Comparison of ENCODE assay signal across 9 mouse cellular contexts in genomic region chr5:36958837-36959236, GRCm38 (mm10). TPM values are rescaled to one million over a fixed set of nuclear protein-coding genes. Genes with fewer than 3 reads are reported as not detected.
DNase-seq lines count a peak whose midpoint lies in the region; ATAC-seq and TF ChIP-seq lines count a peak whose summit lies in the region.
"Had no signal": no experiment of that assay in that cellular context is flagged by ENCODE, and none has a peak within 500 bp of the region (broad histone marks: within the 10 kb centered on the region; RNA-seq: fewer than 3 reads in every experiment).

No protein-coding gene starts in this region.

- H3K9me3 ChIP-seq in midbrain, embryonic 11.5 days (ENCODE audit: control insufficient read depth, low read length), result no peaks in the 10 kb centered on the region
- H3K9me3 ChIP-seq in midbrain, embryonic 16.5 days (replicated peaks; ENCODE audit: control insufficient read depth, low read length, poor library complexity, severe bottlenecking), result no peaks in the 10 kb centered on the region
- H3K9me3 ChIP-seq in forebrain, embryonic 11.5 days (ENCODE audit: control insufficient read depth, low read length), result no peaks in the 10 kb centered on the region
- no peaks in the 10 kb centered on the region for H3K9me3 ChIP-seq in hindbrain, postnatal 0 days (ENCODE audit: low read length)
- H3K9me3 ChIP-seq in limb, embryonic 10.5 days (replicated peaks), result no peaks in the 10 kb centered on the region
- H3K9me3 ChIP-seq in neural tube, embryonic 15.5 days (replicated peaks), result no peaks in the 10 kb centered on the region

- H3K4me1 ChIP-seq in midbrain, embryonic 11.5 days (ENCODE audit: control insufficient read depth, insufficient read depth, low read length), result peaks cover 17% of the 10 kb centered on the region
- peaks cover 12% of the 10 kb centered on the region for H3K4me1 ChIP-seq in midbrain, embryonic 16.5 days (ENCODE audit: control insufficient read depth, insufficient read depth, low read length)
- peaks cover 6% of the 10 kb centered on the region; the same call in 1 of the 2 replicates for H3K4me1 ChIP-seq in forebrain, embryonic 11.5 days (replicated peaks; ENCODE audit: control insufficient read depth, insufficient read depth, low read length)
- H3K4me1 ChIP-seq in hindbrain, postnatal 0 days (ENCODE audit: insufficient read depth, low read length), result no peaks in the 10 kb centered on the region; the same call in 1 of the 2 replicates
- no peaks in the 10 kb centered on the region for H3K4me1 ChIP-seq in limb, embryonic 10.5 days
- peaks cover 7% of the 10 kb centered on the region; the same call in 1 of the 2 replicates for H3K4me1 ChIP-seq in neural tube, embryonic 15.5 days

- DNase-seq in midbrain, embryonic 11.5 days (ENCODE audit: low spot score, missing footprints), result peak; percentile 93
- DNase-seq in adrenal gland, postnatal 36 days, result peak; percentile 76 to 78
- peak; percentile 84 for DNase-seq in forebrain, embryonic 11.5 days (ENCODE audit: low spot score)
- peak; percentile 86 for DNase-seq in hindbrain, postnatal 0 days (ENCODE audit: low spot score)
- DNase-seq in limb, embryonic 10.5 days (ENCODE audit: low spot score), result peak; percentile 76
- peak; percentile 31 to 34 for DNase-seq in thymus, adult 18-20 months

- 32% methylated on average over 5 of the region's 5 CpGs for WGBS in midbrain, embryonic 11.5 days
- 33% methylated on average over 5 of the region's 5 CpGs for WGBS in midbrain, embryonic 16.5 days
- WGBS in forebrain, embryonic 11.5 days, result 29% methylated on average over 5 of the region's 5 CpGs
- WGBS in hindbrain, postnatal 0 days, result 29% methylated on average over 5 of the region's 5 CpGs
- 41% methylated on average over 5 of the region's 5 CpGs for WGBS in limb, embryonic 10.5 days
- 33% methylated on average over 5 of the region's 5 CpGs for WGBS in neural tube, embryonic 15.5 days

- H3K27me3 ChIP-seq in midbrain, embryonic 11.5 days (ENCODE audit: control insufficient read depth, insufficient read depth, low read length), result no peaks in the 10 kb centered on the region
- no peaks in the 10 kb centered on the region for H3K27me3 ChIP-seq in midbrain, embryonic 16.5 days (ENCODE audit: control insufficient read depth, insufficient read depth, low read depth, low read length)
- H3K27me3 ChIP-seq in forebrain, embryonic 11.5 days (ENCODE audit: control insufficient read depth, insufficient read depth, low read length), result no peaks in the 10 kb centered on the region
- H3K27me3 ChIP-seq in hindbrain, postnatal 0 days (ENCODE audit: insufficient read depth, low read length), result no peaks in the 10 kb centered on the region
- H3K27me3 ChIP-seq in limb, embryonic 10.5 days (ENCODE audit: low read depth, poor library complexity, severe bottlenecking), result no peaks in the 10 kb centered on the region
- H3K27me3 ChIP-seq in neural tube, embryonic 15.5 days (replicated peaks), result no peaks in the 10 kb centered on the region

- H3K4me2 ChIP-seq in midbrain, embryonic 11.5 days, result no peak overlapping the region
- H3K4me2 ChIP-seq in midbrain, embryonic 16.5 days (ENCODE audit: low read length), result no peak overlapping the region
- H3K4me2 ChIP-seq in forebrain, embryonic 11.5 days (ENCODE audit: low read depth, low read length, severe bottlenecking), result no peak overlapping the region
- no peak overlapping the region for H3K4me2 ChIP-seq in hindbrain, postnatal 0 days (ENCODE audit: low read depth, low read length)
- H3K4me2 ChIP-seq in neural tube, embryonic 15.5 days, result no peak overlapping the region

- no peak overlapping the region for H3K27ac ChIP-seq in midbrain, embryonic 11.5 days (ENCODE audit: low read depth, low read length)
- no peak overlapping the region for H3K27ac ChIP-seq in midbrain, embryonic 16.5 days (ENCODE audit: low read length)
- H3K27ac ChIP-seq in forebrain, embryonic 11.5 days (ENCODE audit: low read depth, low read length), result no peak overlapping the region
- H3K27ac ChIP-seq in hindbrain, postnatal 0 days, result no peak overlapping the region
- no peak overlapping the region for H3K27ac ChIP-seq in limb, embryonic 10.5 days
- H3K27ac ChIP-seq in neural tube, embryonic 15.5 days (replicated peaks), result no peak overlapping the region

- peak; percentile 92 for TF ChIP-seq CTCF in hindbrain, postnatal 0 days (IDR thresholded peaks at IDR 0.05; ENCODE audit: low read depth)

- ATAC-seq in midbrain, embryonic 11.5 days (ENCODE audit: low FRiP score), result 0 out of 2 replicates have a peak, but pooled peaks have one; percentile 56
- ATAC-seq in midbrain, embryonic 16.5 days, result no peak; the same call in 1 of the 2 replicates
- ATAC-seq in forebrain, embryonic 11.5 days (replicated peaks; ENCODE audit: low FRiP score), result 0 out of 2 replicates have a peak, but pooled peaks have one; percentile 56
- ATAC-seq in hindbrain, postnatal 0 days, result peak; percentile 77
- ATAC-seq in neural tube, embryonic 15.5 days (ENCODE audit: low FRiP score), result peak; percentile 50; the same call in 1 of the 2 replicates

- no peak overlapping the region for H3K4me3 ChIP-seq in midbrain, embryonic 11.5 days (ENCODE audit: low read depth, low read length)
- H3K4me3 ChIP-seq in midbrain, embryonic 16.5 days (ENCODE audit: low read depth, low read length), result no peak overlapping the region
- H3K4me3 ChIP-seq in forebrain, embryonic 11.5 days (ENCODE audit: low read depth, low read length), result no peak overlapping the region
- H3K4me3 ChIP-seq in hindbrain, postnatal 0 days (ENCODE audit: low read length), result no peak overlapping the region
- no peak overlapping the region for H3K4me3 ChIP-seq in limb, embryonic 10.5 days
- H3K4me3 ChIP-seq in neural tube, embryonic 15.5 days (replicated peaks), result no peak overlapping the region
- H3K4me3 ChIP-seq: myocyte had no signal

- no peaks in the 10 kb centered on the region for H3K36me3 ChIP-seq in midbrain, embryonic 11.5 days (ENCODE audit: control insufficient read depth, insufficient read depth, low read length)
- no peaks in the 10 kb centered on the region for H3K36me3 ChIP-seq in midbrain, embryonic 16.5 days (ENCODE audit: control insufficient read depth, insufficient read depth, low read length)
- H3K36me3 ChIP-seq in forebrain, embryonic 11.5 days (ENCODE audit: control insufficient read depth, insufficient read depth, low read length), result no peaks in the 10 kb centered on the region
- 0 out of 2 replicates have a peak, but pooled peaks cover 4% of the 10 kb centered on the region for H3K36me3 ChIP-seq in hindbrain, postnatal 0 days (ENCODE audit: insufficient read depth, low read length)
- H3K36me3 ChIP-seq in limb, embryonic 10.5 days, result no peaks in the 10 kb centered on the region
- H3K36me3 ChIP-seq in neural tube, embryonic 15.5 days, result peaks cover 2% of the 10 kb centered on the region; the same call in 1 of the 2 replicates

- H3K9ac ChIP-seq in midbrain, embryonic 11.5 days (ENCODE audit: low read length), result no peak overlapping the region
- no peak overlapping the region for H3K9ac ChIP-seq in midbrain, embryonic 16.5 days (ENCODE audit: low read depth, low read length)
- H3K9ac ChIP-seq in forebrain, embryonic 11.5 days (ENCODE audit: low read length), result no peak overlapping the region
- H3K9ac ChIP-seq in hindbrain, postnatal 0 days (replicated peaks; ENCODE audit: low read length), result no peak overlapping the region
- H3K9ac ChIP-seq in neural tube, embryonic 15.5 days (replicated peaks), result no peak overlapping the region

RNA-seq across cellular contexts. Expression of gene Wfs1, which starts 30.2 kb away (rescaled TPM):
- polyA plus RNA-seq in midbrain, embryonic 11.5 days (2014; fragmentation: Nextera tagmentation; extraction: Ambion mirVana), result 6.4 and 7.0 TPM in 2 replicates
- polyA plus RNA-seq in midbrain, embryonic 16.5 days (2015; fragmentation: Nextera tagmentation; extraction: Ambion mirVana), result 10.3 and 11.1 TPM in 2 replicates
- 10 to 100 TPM; 29.2 to 74.8 TPM for total RNA-seq in adrenal gland, postnatal 36 days (2021)
- polyA plus RNA-seq in forebrain, embryonic 11.5 days (2014; fragmentation: Nextera tagmentation; extraction: Ambion mirVana), result 8.8 and 9.3 TPM in 2 replicates
- total RNA-seq in hindbrain, postnatal 0 days (2014; rRNA removed), result 9.8 and 14.0 TPM in 2 replicates
- polyA plus RNA-seq in hindbrain, postnatal 0 days (2015; fragmentation: Nextera tagmentation; extraction: Ambion mirVana), result 8.7 and 9.2 TPM in 2 replicates
- 6.1 and 6.7 TPM in 2 replicates for polyA plus RNA-seq in limb, embryonic 10.5 days (2016; fragmentation: Nextera tagmentation; extraction: Ambion mirVana)
- polyA plus RNA-seq in neural tube, embryonic 15.5 days (2015; fragmentation: Nextera tagmentation; extraction: Ambion mirVana), result 9.4 and 9.7 TPM in 2 replicates

Comparison
In these comparisons a context has a peak if more than half of its experiments do, and no peak if none do; other contexts are left out.
1. DNase-seq: peak in every context shown above with its lines; median percentile 93 in midbrain, embryonic 11.5 days; 86 in hindbrain, postnatal 0 days; 84 in forebrain, embryonic 11.5 days; 77 in adrenal gland, postnatal 36 days; 76 in limb, embryonic 10.5 days; 32 in thymus, adult 18-20 months.